Mouse (Mus musculus): Measurements from ENCODE around the gene Unc5b. TPM values are rescaled to one million over a fixed set of nuclear protein-coding genes. Genes with fewer than 3 reads are reported as not detected.

Gene Unc5b
- polyA plus RNA-seq, 1 experiment from 2014 or later: 0.25 TPM

DNA sequence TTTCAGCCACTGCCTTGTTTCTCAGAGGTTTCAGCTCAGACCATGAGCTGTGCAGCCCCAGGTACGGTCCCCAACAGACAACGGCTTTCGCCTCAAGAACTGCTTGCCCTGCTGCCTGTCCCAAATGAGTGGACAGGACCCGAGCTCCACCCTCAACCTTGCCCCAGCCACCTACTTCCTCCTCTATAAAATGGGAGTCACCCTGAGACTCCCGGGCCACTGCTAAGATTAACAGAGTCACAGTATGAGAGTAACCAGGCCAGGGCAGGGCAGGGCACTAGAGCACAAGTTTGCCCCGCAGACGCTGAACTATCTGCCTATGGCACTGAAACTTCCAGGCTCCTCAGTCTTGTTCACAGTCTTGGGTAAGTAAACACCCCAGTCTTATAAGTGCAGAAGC, 34.9 kb downstream of the Unc5b start:
- WGBS (ENCODE audit: insufficient replicate concordance): 62% methylated on average over 7 of the region's 7 CpGs
- no peak overlapping the region for H3K4me3 ChIP-seq (replicated peaks)
- H3K4me2 ChIP-seq: no peak overlapping the region
- H3K27me3 ChIP-seq: peaks cover 33% of the 10 kb centered on the region
- no peak overlapping the region for H3K27ac ChIP-seq (replicated peaks)
- no peak overlapping the region for H3K9ac ChIP-seq
- no peaks in the 10 kb centered on the region for H3K9me3 ChIP-seq (replicated peaks)
- 0 out of 2 replicates have a peak, but pooled peaks cover 5% of the 10 kb centered on the region for H3K4me1 ChIP-seq (replicated peaks)
- no peaks in the 10 kb centered on the region for H3K36me3 ChIP-seq (replicated peaks)
- ATAC-seq (ENCODE audit: insufficient read depth): no peak

DNA sequence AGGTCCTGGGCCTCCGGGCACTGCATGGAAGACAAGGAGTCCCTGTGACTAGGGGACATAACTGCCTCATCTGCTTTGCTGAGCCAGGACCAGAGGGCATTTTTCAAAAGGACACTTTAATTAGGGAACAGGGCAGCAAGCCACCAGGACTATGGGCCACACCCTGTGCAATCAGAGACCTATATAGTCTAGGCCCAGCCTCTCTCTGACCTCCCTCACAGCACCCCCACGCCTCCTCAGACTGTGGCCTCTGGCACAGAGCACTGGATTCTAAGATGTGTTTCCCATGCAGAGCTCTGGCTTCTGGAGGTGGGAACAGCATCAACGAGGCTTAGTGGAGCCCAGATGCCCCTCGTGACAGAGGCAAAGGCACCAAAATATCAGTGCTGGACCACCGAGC, 35.4 kb downstream of the Unc5b start:
- Histone ChIP-seq H3K9me3 (replicated peaks) (no peaks in the 10 kb centered on the region), H3K27ac (replicated peaks) (no peak overlapping the region), H3K4me1 (replicated peaks) (0 out of 2 replicates have a peak, but pooled peaks cover 5% of the 10 kb centered on the region), H3K9ac (no peak overlapping the region), H3K27me3 (peaks cover 28% of the 10 kb centered on the region), H3K4me2 (no peak overlapping the region), H3K4me3 (replicated peaks) (no peak overlapping the region), H3K36me3 (replicated peaks) (no peaks in the 10 kb centered on the region)
- 65% methylated on average over 5 of the region's 5 CpGs for WGBS (ENCODE audit: insufficient replicate concordance)
- no peak for ATAC-seq (ENCODE audit: insufficient read depth)

DNA sequence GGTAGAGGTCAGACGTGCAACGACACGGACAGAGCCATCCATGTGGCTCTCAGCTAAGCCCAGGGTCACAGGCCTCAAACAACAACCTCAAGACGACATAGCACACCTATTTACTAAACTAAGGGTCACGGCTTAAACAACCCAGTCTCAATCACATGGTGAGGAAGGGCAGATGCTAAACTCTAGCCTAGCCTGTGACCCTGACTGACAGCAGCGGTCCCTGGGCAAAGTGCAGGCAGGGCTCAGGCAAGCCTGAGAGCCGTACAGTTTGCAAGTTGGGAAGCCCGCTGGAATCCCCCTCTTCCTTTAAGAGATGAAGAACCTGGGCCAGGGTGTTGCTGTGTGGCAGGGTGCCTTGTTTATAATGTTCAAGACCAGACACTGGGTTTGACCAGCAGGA, 36.6 kb downstream of the Unc5b start:
- Histone ChIP-seq H3K4me2 (no peak overlapping the region), H3K4me1 (replicated peaks) (0 out of 2 replicates have a peak, but pooled peaks cover 5% of the 10 kb centered on the region), H3K9me3 (replicated peaks) (no peaks in the 10 kb centered on the region), H3K9ac (no peak overlapping the region), H3K27ac (replicated peaks) (no peak overlapping the region), H3K27me3 (peaks cover 16% of the 10 kb centered on the region), H3K36me3 (replicated peaks) (no peaks in the 10 kb centered on the region), H3K4me3 (replicated peaks) (no peak overlapping the region)
- no peak for ATAC-seq (ENCODE audit: insufficient read depth)
- WGBS (ENCODE audit: insufficient replicate concordance): 51% methylated on average over 8 of the region's 8 CpGs

DNA sequence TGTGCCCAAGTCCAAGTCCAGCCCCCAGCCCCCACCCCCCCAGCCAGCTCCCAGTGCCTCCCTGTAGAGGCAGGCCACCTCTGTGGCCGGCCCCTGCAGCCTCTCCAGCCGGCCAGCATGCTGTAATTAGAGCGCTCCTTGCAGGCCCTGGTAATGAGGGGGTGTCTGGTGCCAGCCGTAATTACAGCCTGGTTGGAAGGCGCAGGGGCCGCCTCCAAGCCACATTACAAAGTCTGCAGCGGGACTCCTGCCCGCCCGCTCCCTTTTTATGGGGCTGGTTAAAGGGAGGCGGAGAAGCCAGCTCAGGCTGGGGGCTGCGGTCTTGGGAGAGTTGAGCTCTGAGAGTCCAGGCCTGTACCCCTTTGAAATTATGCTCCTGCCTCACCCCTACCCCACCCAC, 37.0 kb downstream of the Unc5b start:
- H3K27ac ChIP-seq (replicated peaks): no peak overlapping the region
- ATAC-seq (ENCODE audit: insufficient read depth): no peak
- H3K9me3 ChIP-seq (replicated peaks): no peaks in the 10 kb centered on the region
- no peak overlapping the region for H3K9ac ChIP-seq
- 68% methylated on average over 11 of the region's 11 CpGs for WGBS (ENCODE audit: insufficient replicate concordance)
- 0 out of 2 replicates have a peak, but pooled peaks cover 5% of the 10 kb centered on the region for H3K4me1 ChIP-seq (replicated peaks)
- H3K4me2 ChIP-seq: no peak overlapping the region
- no peak overlapping the region for H3K4me3 ChIP-seq (replicated peaks)
- peaks cover 12% of the 10 kb centered on the region for H3K27me3 ChIP-seq
- no peaks in the 10 kb centered on the region for H3K36me3 ChIP-seq (replicated peaks)

DNA sequence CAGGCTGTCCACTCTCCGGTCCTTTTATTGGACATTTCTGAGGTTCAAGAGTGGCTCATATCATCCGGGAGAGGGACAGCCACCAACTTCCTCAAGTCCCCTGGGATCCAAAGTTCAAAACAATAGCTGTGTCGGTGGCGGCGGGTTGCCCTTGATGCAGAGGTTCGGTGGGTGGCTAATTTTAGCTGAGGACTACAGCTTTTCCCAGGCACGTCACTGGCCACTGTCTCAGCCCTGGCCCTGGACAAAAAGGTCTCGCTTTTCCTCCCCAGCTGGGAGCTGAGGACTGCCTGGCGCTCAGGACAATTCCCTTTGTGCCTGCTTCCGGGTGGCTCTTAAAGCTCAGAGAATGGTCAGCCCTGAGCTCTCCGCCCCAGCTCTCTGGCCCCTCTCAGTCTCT, 38.5 kb downstream of the Unc5b start:
- 15% methylated on average over 11 of the region's 11 CpGs for WGBS (ENCODE audit: insufficient replicate concordance)
- H3K27me3 ChIP-seq: peaks cover 3% of the 10 kb centered on the region
- H3K27ac ChIP-seq (replicated peaks): no peak overlapping the region
- H3K4me1 ChIP-seq (replicated peaks): 0 out of 2 replicates have a peak, but pooled peaks cover 5% of the 10 kb centered on the region
- H3K9ac ChIP-seq: no peak overlapping the region
- ATAC-seq (ENCODE audit: insufficient read depth): no peak
- H3K4me3 ChIP-seq (replicated peaks): no peak overlapping the region
- no peaks in the 10 kb centered on the region for H3K36me3 ChIP-seq (replicated peaks)
- no peaks in the 10 kb centered on the region for H3K9me3 ChIP-seq (replicated peaks)
- no peak overlapping the region for H3K4me2 ChIP-seq

DNA sequence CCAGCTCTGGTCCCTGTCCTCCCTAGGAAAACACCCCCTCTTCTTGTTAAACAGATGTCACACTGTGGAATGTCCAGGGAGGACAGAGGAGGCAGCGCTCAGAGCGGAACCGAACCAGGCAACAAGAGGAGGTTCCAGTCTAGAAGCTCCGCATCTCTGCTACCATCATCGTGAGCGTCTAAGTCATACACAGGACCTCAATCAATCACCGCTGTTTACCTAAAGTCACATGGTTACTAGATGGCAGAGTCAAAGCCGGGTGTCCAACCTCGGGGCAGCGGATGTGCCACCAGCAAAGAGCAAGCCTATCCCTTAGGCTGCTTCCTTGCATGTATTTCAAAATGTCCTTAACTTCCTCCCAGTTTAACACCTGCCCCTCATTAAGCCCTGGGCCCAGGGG, 39.0 kb downstream of the Unc5b start:
- Histone ChIP-seq H3K4me1 (replicated peaks) (0 out of 2 replicates have a peak, but pooled peaks cover 5% of the 10 kb centered on the region), H3K36me3 (replicated peaks) (no peaks in the 10 kb centered on the region), H3K9ac (no peak overlapping the region), H3K4me2 (no peak overlapping the region), H3K9me3 (replicated peaks) (no peaks in the 10 kb centered on the region), H3K27me3 (peaks cover 3% of the 10 kb centered on the region), H3K4me3 (replicated peaks) (no peak overlapping the region), H3K27ac (replicated peaks) (no peak overlapping the region)
- WGBS (ENCODE audit: insufficient replicate concordance): 37% methylated on average over 10 of the region's 10 CpGs
- no peak for ATAC-seq (ENCODE audit: insufficient read depth)

DNA sequence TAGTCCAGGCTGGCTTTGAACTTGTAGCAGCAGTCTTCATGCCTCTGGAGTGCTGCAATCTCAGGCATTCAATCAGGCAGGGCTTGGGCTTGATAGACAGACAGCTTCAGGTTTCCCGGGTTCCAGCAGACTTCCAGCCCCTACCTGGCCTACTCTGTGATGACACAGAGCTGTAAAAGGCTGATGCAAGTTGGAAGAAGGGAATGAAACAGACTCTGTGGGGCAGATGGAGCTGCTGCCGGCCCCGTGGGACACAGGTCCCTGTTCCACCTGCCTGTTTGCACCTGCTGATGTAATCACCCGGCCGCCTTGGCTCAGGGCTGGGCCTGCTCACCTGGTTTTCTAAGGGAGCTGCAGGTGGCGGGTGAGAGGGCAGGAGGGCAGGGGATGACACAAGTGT, 40.5 kb downstream of the Unc5b start:
- H3K9me3 ChIP-seq (replicated peaks): no peaks in the 10 kb centered on the region
- H3K4me1 ChIP-seq (replicated peaks): 0 out of 2 replicates have a peak, but pooled peaks cover 5% of the 10 kb centered on the region
- peaks cover 3% of the 10 kb centered on the region for H3K27me3 ChIP-seq
- no peak overlapping the region for H3K4me3 ChIP-seq (replicated peaks)
- ATAC-seq (ENCODE audit: insufficient read depth): no peak
- H3K36me3 ChIP-seq (replicated peaks): no peaks in the 10 kb centered on the region
- H3K9ac ChIP-seq: no peak overlapping the region
- H3K4me2 ChIP-seq: no peak overlapping the region
- H3K27ac ChIP-seq (replicated peaks): no peak overlapping the region
- WGBS (ENCODE audit: insufficient replicate concordance): 63% methylated on average over 6 of the region's 6 CpGs

DNA sequence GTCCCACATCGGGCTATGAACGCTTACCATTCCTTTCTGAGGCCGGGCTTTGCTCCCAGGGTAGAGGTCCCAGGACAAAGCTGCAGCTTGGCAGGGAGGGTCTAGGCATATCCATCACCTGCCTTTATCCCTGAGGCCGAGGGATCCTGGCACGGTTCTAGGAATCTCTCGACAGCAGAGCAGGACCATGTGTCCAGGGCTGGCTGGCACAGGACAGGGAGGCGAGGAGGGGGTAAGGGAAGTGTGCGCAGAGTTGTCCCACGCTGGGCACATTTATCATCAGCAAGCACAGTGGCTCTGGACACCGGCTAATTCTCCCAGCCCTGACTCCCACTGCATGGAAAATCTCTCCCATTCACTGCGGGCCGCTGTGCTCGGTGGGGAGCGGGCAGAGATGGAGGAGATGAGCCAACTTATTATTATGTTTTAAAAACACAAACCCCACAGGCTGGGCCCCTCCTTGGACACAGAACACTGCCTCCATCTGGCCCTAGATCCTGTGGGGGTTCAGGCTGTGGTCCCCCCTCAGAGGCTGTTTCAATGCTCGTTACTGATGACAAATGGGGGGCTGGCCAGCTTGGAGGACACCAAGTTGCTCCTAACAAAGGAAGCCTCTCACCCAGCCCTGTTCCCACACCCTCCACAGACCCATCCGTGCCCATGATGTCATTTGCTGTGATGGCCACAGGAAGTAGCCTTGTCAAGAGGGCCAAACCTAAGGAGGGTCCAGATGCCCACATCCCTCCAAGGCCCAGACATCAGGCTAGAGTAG, 43.9 kb downstream of the Unc5b start:
- H3K4me1 ChIP-seq (replicated peaks): no peaks in the 10 kb centered on the region
- H3K4me3 ChIP-seq (replicated peaks): no peak overlapping the region
- no peak overlapping the region for H3K4me2 ChIP-seq
- no peaks in the 10 kb centered on the region for H3K9me3 ChIP-seq (replicated peaks)
- WGBS (ENCODE audit: insufficient replicate concordance): 67% methylated on average over 16 of the region's 16 CpGs
- H3K27me3 ChIP-seq: no peaks in the 10 kb centered on the region; the same call in 1 of the 2 replicates
- no peak for ATAC-seq (ENCODE audit: insufficient read depth)
- H3K9ac ChIP-seq: no peak overlapping the region
- no peak overlapping the region for H3K27ac ChIP-seq (replicated peaks)
- H3K36me3 ChIP-seq (replicated peaks): no peaks in the 10 kb centered on the region

DNA sequence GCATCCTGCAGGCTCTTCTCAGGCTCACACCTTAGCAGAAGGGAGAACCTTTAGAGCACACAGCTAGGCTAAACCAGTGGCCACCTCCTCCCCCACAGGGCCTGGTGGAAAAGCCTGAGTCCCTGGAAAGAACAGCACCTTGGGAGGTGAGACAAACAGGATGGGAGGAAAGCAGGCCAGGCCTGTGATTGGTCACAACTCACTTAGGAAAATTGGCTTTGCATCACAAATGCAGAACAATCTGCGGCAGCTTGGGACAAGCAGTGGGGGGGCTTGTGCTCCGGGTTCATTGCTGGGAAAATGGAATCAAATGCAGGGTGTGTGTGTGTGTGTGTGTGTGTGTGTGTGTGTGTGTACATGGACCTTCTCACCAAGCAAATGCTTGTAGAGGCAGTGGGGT, 47.8 kb downstream of the Unc5b start:
- Histone ChIP-seq H3K4me1 (replicated peaks) (no peaks in the 10 kb centered on the region), H3K36me3 (replicated peaks) (no peaks in the 10 kb centered on the region), H3K27ac (replicated peaks) (no peak overlapping the region), H3K4me3 (replicated peaks) (no peak overlapping the region), H3K9me3 (replicated peaks) (no peaks in the 10 kb centered on the region), H3K9ac (no peak overlapping the region), H3K4me2 (no peak overlapping the region), H3K27me3 (no peaks in the 10 kb centered on the region)
- no peak for ATAC-seq (ENCODE audit: insufficient read depth)
- WGBS (ENCODE audit: insufficient replicate concordance): 54% methylated on average over 2 of the region's 2 CpGs

DNA sequence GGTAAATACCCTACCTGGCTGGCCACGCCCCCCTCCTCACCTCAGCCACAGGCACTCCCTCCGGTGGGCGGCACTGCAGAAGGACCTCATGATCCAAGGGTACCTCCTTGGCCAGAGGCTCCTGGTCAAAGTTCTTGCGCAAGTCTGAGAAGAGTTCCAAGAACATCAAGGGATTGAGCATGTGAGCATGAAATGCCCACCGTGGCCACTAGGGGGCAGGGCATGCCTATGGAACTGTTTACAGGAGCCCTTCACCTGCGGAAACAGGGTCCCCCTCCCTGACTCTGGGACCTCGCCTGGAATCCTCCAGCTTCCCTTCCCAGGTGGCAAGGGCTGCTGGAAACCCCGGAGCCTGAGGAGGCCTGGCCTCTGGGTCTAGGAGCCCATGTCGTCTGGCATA, 51.8 kb downstream of the Unc5b start:
- H3K4me3 ChIP-seq (replicated peaks): no peak overlapping the region
- H3K9me3 ChIP-seq (replicated peaks): no peaks in the 10 kb centered on the region
- no peak overlapping the region for H3K9ac ChIP-seq
- H3K27me3 ChIP-seq: no peaks in the 10 kb centered on the region
- H3K27ac ChIP-seq (replicated peaks): no peak overlapping the region
- no peak for ATAC-seq (ENCODE audit: insufficient read depth)
- H3K36me3 ChIP-seq (replicated peaks): no peaks in the 10 kb centered on the region
- WGBS (ENCODE audit: insufficient replicate concordance): 10% methylated on average over 9 of the region's 9 CpGs
- no peaks in the 10 kb centered on the region for H3K4me1 ChIP-seq (replicated peaks)
- no peak overlapping the region for H3K4me2 ChIP-seq

DNA sequence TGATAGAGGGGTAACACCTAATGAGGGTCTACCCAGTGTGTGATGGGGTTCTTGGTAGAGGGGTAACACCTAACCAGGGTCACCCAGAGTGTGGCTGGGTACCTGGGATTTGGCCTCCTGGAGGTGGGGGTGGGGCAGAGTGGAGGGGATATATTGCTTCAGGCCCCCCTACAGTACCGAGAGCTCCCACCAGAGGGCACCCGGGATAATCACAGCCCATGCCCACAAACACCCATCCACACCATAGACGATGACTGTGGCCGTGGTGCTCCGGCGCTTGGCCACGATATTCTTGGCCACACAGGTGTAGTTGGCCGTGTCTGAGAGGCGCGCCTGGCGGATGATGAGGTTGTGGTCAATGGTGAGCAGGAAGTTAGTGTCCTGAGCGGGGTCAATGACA, 52.8 kb downstream of the Unc5b start:
- H3K4me1 ChIP-seq (replicated peaks): no peaks in the 10 kb centered on the region
- H3K27ac ChIP-seq (replicated peaks): no peak overlapping the region
- H3K27me3 ChIP-seq: no peaks in the 10 kb centered on the region
- no peaks in the 10 kb centered on the region for H3K36me3 ChIP-seq (replicated peaks)
- no peak overlapping the region for H3K9ac ChIP-seq
- no peaks in the 10 kb centered on the region for H3K9me3 ChIP-seq (replicated peaks)
- H3K4me3 ChIP-seq (replicated peaks): no peak overlapping the region
- ATAC-seq (ENCODE audit: insufficient read depth): no peak
- 60% methylated on average over 12 of the region's 12 CpGs for WGBS (ENCODE audit: insufficient replicate concordance)
- H3K4me2 ChIP-seq: no peak overlapping the region

DNA sequence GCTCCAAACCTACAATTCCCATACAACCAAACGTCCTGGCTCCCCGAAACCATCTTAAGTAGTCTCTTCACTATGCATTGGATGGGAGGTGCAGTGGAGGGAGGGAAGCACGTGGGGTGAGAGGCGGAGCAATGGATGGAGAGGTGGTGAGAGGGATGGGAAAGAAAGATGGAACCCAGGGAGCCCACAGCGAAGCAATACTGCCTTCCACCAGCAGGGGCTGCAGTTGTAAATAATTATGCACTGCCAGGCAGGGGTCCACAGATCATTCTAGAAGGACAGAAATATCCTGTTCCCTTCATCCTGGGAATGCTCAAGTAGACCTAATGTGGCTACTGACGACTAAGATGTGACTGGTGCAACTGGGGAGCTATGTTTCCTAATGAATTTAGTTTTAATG, 55.9 kb downstream of the Unc5b start:
- H3K4me1 ChIP-seq (replicated peaks): no peaks in the 10 kb centered on the region
- WGBS (ENCODE audit: insufficient replicate concordance): 58% methylated on average over 6 of the region's 6 CpGs
- ATAC-seq (ENCODE audit: insufficient read depth): no peak

More for the DNA sequence above, 55.9 kb downstream of the Unc5b start:
- Histone ChIP-seq H3K27me3 (no peaks in the 10 kb centered on the region), H3K4me2 (no peak overlapping the region), H3K4me3 (replicated peaks) (no peak overlapping the region), H3K9ac (no peak overlapping the region), H3K9me3 (replicated peaks) (no peaks in the 10 kb centered on the region), H3K27ac (replicated peaks) (no peak overlapping the region), H3K36me3 (replicated peaks) (no peaks in the 10 kb centered on the region)

All from liver, embryonic 15.5 days (tissue).